Mouse (Mus musculus) lung, postnatal 0 days (tissue): ENCODE data around the gene Id1. TPM values are rescaled to one million over a fixed set of nuclear protein-coding genes. Genes with fewer than 3 reads are reported as not detected.

Source experiments
- ATAC-seq: fragments of 200-750 bp; cut with Nextera tagmentation; 2 replicates; pipeline ENCODE4 v1.8.0; 2017; ENCODE audit warnings: moderate library complexity
- DNase-seq: peaks from one replicate; pipeline ENCODE4 v3.0.0-alpha.2; 2016; ENCODE audit warnings: low spot score
- H3K27ac ChIP-seq: fragments of 300-500 bp; sonication (generic); 2 replicates; pipeline ENCODE4 v1.5.1; 2014; ENCODE audit warnings: antibody characterized with exemption, mild to moderate bottlenecking, low read length, mixed read lengths
- H3K27me3 ChIP-seq: fragments of 300-500 bp; sonication (generic); replicated peaks from 2 replicates; pipeline ENCODE4 v1.6.1; 2014; ENCODE audit warnings: low read length, mixed read lengths; ENCODE audit not compliant: insufficient read depth
- H3K36me3 ChIP-seq: fragments of 300-500 bp; sonication (generic); 2 replicates; pipeline ENCODE4 v1.6.1; 2014; ENCODE audit warnings: low read length, mixed read lengths; ENCODE audit not compliant: insufficient read depth
- H3K4me1 ChIP-seq: fragments of 300-500 bp; sonication (generic); 2 replicates; pipeline ENCODE4 v1.6.1; 2014; ENCODE audit warnings: antibody characterized with exemption, low read depth, low read length, mixed read lengths; ENCODE audit not compliant: insufficient read depth
- H3K4me2 ChIP-seq: fragments of 300-500 bp; sonication (generic); replicated peaks from 2 replicates; pipeline ENCODE4 v1.6.1; 2014; ENCODE audit warnings: low read depth, mild to moderate bottlenecking, low read length, moderate library complexity, mixed read lengths
- H3K4me3 ChIP-seq: fragments of 300-500 bp; sonication (generic); 2 replicates; pipeline ENCODE4 v1.5.1; 2014; ENCODE audit warnings: low read depth, low read length
- H3K9ac ChIP-seq: fragments of 300-500 bp; sonication (generic); replicated peaks from 2 replicates; pipeline ENCODE4 v1.6.1; 2014; ENCODE audit warnings: low read depth, mild to moderate bottlenecking
- H3K9me3 ChIP-seq: fragments of 300-500 bp; sonication (generic); 2 replicates; pipeline ENCODE4 v1.6.1; 2016; ENCODE audit warnings: low read length, mixed read lengths
- CTCF ChIP-seq: IDR thresholded peaks from 2 replicates; pipeline ENCODE4 v1.5.1; 2016; ENCODE audit warnings: antibody characterized with exemption, mild to moderate bottlenecking
- EP300 ChIP-seq: IDR thresholded peaks from 2 replicates; pipeline ENCODE4 v1.6.1; 2016; ENCODE audit warnings: antibody characterized with exemption, mild to moderate bottlenecking, control low read depth
- WGBS: fragments of 180-500 bp; shearing (Covaris S2); extraction: QIAGEN DNeasy Blood & Tissue Kit; methylation state at CpG from one replicate; pipeline ENCODE4 v1.1.7; 2014; 5-methylcytosine and 5-hydroxymethylcytosine counted together
- microRNA-seq: library from miRNA; unstranded; fragments of <30 nt; microRNA quantifications from one replicate; pipeline ENCODE4, GENCODE M21; 2016
- polyA plus RNA-seq: library from polyadenylated mRNA; unstranded; fragments of >200 nt; fragmentation: Nextera tagmentation; extraction: Ambion mirVana; gene quantifications from 2 replicates; pipeline ENCODE4 v1.2.1, GENCODE M21; 2015

The Id1 gene
- polyA plus RNA-seq, 1 experiment from 2014 or later: 214 TPM

DNA sequence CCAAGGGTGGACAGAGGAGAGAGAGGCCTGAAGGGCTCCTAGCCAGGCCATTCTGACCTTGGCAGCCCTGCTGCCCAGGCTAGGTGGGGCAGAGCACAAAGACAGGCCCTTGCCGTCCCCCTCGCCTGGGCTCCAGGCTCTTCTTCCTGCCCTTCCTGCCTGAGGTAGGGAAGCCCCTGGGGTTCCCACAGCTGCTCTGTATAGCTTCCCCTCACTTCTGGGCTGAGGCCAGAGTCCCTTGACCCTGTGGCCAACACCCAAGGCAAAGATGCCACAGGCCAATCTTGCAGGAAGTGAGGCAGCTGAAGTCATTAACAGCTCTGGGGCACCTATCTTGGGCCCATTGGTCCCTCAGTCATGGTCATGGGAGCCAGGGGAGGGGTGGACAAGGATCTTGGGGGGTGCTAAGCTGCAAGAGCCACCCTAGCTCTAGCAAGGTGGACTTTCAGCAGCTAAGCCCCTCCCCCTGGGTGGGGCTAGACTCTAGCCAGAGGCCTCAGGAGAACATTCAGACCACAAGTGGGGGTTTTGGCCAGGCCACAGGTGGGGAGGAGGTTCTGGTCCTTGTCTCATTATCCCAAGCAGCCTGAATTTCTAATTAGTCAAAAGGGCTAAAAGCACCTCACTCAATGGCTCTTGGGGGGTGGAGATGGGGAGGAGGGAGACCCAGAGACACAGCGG is 45.1 kb downstream of the Id1 start:
- no peak for ATAC-seq
- Histone ChIP-seq H3K9ac (no peak overlapping the region), H3K36me3 (peaks cover 19% of the 10 kb centered on the region; the same call in 1 of the 2 replicates), H3K4me2 (no peak overlapping the region), H3K9me3 (no peaks in the 10 kb centered on the region), H3K27me3 (no peaks in the 10 kb centered on the region), H3K4me3 (no peak overlapping the region), H3K27ac (0 out of 2 replicates have a peak overlapping the region, but pooled peaks have one; percentile 40), H3K4me1 (peaks cover 33% of the 10 kb centered on the region)
- TF ChIP-seq CTCF (no peak), EP300 (no peak)
- 77% methylated on average over 3 of the region's 3 CpGs for WGBS
- no peak for DNase-seq

DNA sequence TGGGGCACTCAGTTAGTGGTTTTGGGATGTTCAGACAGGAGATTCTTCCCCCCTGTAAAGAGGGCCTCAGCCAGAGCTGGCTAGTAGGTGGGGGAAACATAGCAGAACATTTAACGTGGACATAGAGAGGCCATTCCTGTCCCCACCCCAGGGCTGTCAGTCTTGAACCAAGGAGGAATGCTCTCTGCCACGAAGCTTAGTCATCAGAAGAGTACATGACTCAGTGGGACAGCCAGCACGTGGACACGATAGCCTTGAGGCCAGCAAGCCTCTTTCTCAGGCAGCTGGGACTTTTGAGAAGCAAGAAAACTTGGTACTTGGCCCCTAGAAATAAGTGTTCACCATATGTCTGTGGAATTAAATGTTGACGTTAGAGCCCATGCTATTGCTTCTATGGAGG is 46.6 kb downstream of the Id1 start:
- Histone ChIP-seq H3K27ac (peak overlapping the region; percentile 98; the same call in 1 of the 2 replicates), H3K4me3 (no peak overlapping the region), H3K27me3 (no peaks in the 10 kb centered on the region), H3K4me1 (peaks cover 44% of the 10 kb centered on the region), H3K9me3 (no peaks in the 10 kb centered on the region), H3K9ac (no peak overlapping the region), H3K4me2 (no peak overlapping the region), H3K36me3 (peaks cover 19% of the 10 kb centered on the region; the same call in 1 of the 2 replicates)
- DNase-seq: no peak
- 61% methylated on average over 5 of the region's 5 CpGs for WGBS
- TF ChIP-seq CTCF: no peak
- TF ChIP-seq EP300: 0 out of 2 replicates have a peak, but pooled peaks have one; percentile 25
- ATAC-seq: no peak

GRCm38 (mm10) chr2:152783241-152783640 is 47.2 kb downstream of the Id1 start:
- peaks cover 19% of the 10 kb centered on the region; the same call in 1 of the 2 replicates for H3K36me3 ChIP-seq
- H3K4me3 ChIP-seq: no peak overlapping the region
- DNase-seq (no peak), ATAC-seq (no peak)
- H3K9ac ChIP-seq: no peak overlapping the region
- 96% methylated on average over 5 of the region's 5 CpGs for WGBS
- H3K4me2 ChIP-seq: no peak overlapping the region
- H3K27ac ChIP-seq: peak overlapping the region; percentile 98
- H3K27me3 ChIP-seq: no peaks in the 10 kb centered on the region
- peaks cover 50% of the 10 kb centered on the region for H3K4me1 ChIP-seq
- TF ChIP-seq CTCF (no peak), EP300 (no peak)
- no peaks in the 10 kb centered on the region for H3K9me3 ChIP-seq

DNA sequence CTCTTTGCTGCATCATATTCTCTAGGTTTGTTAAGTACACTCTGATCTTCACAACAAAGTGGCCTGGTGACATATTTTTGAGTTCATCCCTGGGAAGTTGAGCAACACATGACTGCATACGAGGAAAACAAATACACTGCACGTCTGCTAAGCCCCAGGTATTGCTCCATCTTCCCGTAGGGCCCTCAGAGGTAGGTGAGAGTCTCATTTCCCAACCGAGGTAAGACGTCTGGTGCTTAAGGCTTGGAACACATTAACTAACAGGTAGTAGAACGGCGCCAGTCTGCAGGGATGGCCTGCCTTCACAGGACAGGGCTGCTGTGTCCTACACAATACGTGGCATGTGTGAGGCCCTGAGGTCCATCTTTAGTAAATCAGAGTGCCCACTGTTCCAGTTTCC is 48.6 kb downstream of the Id1 start:
- peak; percentile 57 for ATAC-seq
- Histone ChIP-seq H3K4me3 (no peak overlapping the region), H3K9ac (0 out of 2 replicates have a peak overlapping the region, but pooled peaks have one; percentile 9), H3K27me3 (no peaks in the 10 kb centered on the region), H3K4me2 (no peak overlapping the region), H3K9me3 (no peaks in the 10 kb centered on the region), H3K36me3 (peaks cover 13% of the 10 kb centered on the region; the same call in 1 of the 2 replicates), H3K27ac (peak overlapping the region; percentile 98), H3K4me1 (peaks cover 64% of the 10 kb centered on the region)
- 56% methylated on average over 8 of the region's 8 CpGs for WGBS
- peak; percentile 99 for TF ChIP-seq EP300
- TF ChIP-seq CTCF: no peak
- DNase-seq: peak; percentile 91

GRCm38 (mm10) chr2:152785446-152786350 is 49.6 kb downstream of the Id1 start:
- H3K9ac ChIP-seq: 0 out of 2 replicates have a peak overlapping the region, but pooled peaks have one; percentile 26
- peak overlapping the region; percentile 98 for H3K27ac ChIP-seq
- peaks cover 74% of the 10 kb centered on the region for H3K4me1 ChIP-seq
- ATAC-seq (peak; percentile 84), DNase-seq (peak; percentile 97)
- 6% methylated on average over 18 of the region's 18 CpGs for WGBS
- no peaks in the 10 kb centered on the region for H3K9me3 ChIP-seq
- peak; percentile 100 for TF ChIP-seq EP300
- no peak for TF ChIP-seq CTCF
- peaks cover 13% of the 10 kb centered on the region; the same call in 1 of the 2 replicates for H3K36me3 ChIP-seq
- H3K27me3 ChIP-seq: no peaks in the 10 kb centered on the region
- H3K4me3 ChIP-seq: no peak overlapping the region
- H3K4me2 ChIP-seq: peak overlapping the region; percentile 22; the same call in 1 of the 2 replicates

Small RNA genes lying within 50 kb of the gene (microRNA-seq; reads per million reads assigned to microRNA genes)
- not detected for gene Gm23802

Other genes starting within 250 kb of the Id1 start
- not detected in 2 replicates for gene Defb22, start 246.1 kb upstream of the Id1 start, polyA plus RNA-seq
- not detected in 2 replicates for gene Defb26, start 224.6 kb upstream of the Id1 start, polyA plus RNA-seq
- gene Defb28, start 218.0 kb upstream of the Id1 start, polyA plus RNA-seq: not detected in 2 replicates
- gene Defb29, start 196.2 kb upstream of the Id1 start, polyA plus RNA-seq: not detected in 2 replicates
- not detected in 2 replicates for gene Gm17416, start 166.9 kb upstream of the Id1 start, polyA plus RNA-seq
- not detected in 2 replicates for gene Defb21, start 163.5 kb upstream of the Id1 start, polyA plus RNA-seq
- gene Defb19, start 155.9 kb upstream of the Id1 start, polyA plus RNA-seq: 0.36 TPM in 1 of 2 replicates, not detected in the other
- gene Defb45, start 136.9 kb upstream of the Id1 start, polyA plus RNA-seq: not detected in 2 replicates
- not detected in 2 replicates for gene Defb36, start 131.9 kb upstream of the Id1 start, polyA plus RNA-seq
- 3.0 and 4.9 TPM in 2 replicates for gene Defb25, start 113.2 kb upstream of the Id1 start, polyA plus RNA-seq
- gene Rem1, start 109.3 kb upstream of the Id1 start, polyA plus RNA-seq: 32.2 and 34.0 TPM in 2 replicates
- 110 and 127 TPM in 2 replicates for gene H13, start 66.8 kb upstream of the Id1 start, polyA plus RNA-seq
- 19.4 and 20.8 TPM in 2 replicates for gene Mcts2, start 49.2 kb upstream of the Id1 start, polyA plus RNA-seq
- gene Cox4i2, start 17.9 kb downstream of the Id1 start, polyA plus RNA-seq: 204 and 228 TPM in 2 replicates
- gene Bcl2l1, start 95.5 kb downstream of the Id1 start, polyA plus RNA-seq: 100 and 103 TPM in 2 replicates
- 3.1 and 5.7 TPM in 2 replicates for gene Tpx2, start 111.7 kb downstream of the Id1 start, polyA plus RNA-seq
- gene Mylk2, start 175.1 kb downstream of the Id1 start, polyA plus RNA-seq: 0.04 TPM in 1 of 2 replicates, not detected in the other
- 11.0 and 13.2 TPM in 2 replicates for gene Foxs1, start 197.0 kb downstream of the Id1 start, polyA plus RNA-seq
- not detected in 2 replicates for gene Dusp15, start 215.4 kb downstream of the Id1 start, polyA plus RNA-seq
- gene Ttll9, start 226.2 kb downstream of the Id1 start, polyA plus RNA-seq: 1.1 and 1.8 TPM in 2 replicates